Mouse (Mus musculus) kidney, embryonic 16.5 days (tissue): Measurements from ENCODE around the gene Adgrg5. TPM values are rescaled to one million over a fixed set of nuclear protein-coding genes. Genes with fewer than 3 reads are reported as not detected.
A peak's percentile ranks its signal among the peaks of the same experiment; 100 is the strongest.

Source experiments
- ATAC-seq: fragments of 200-750 bp; cut with Nextera tagmentation; 2 replicates; pipeline ENCODE4 v1.8.0; 2017; ENCODE audit warnings: moderate TSS enrichment; ENCODE audit not compliant: low FRiP score, low TSS enrichment
- H3K27ac ChIP-seq: fragments of 300-500 bp; sonication (generic); 2 replicates; pipeline ENCODE4 v1.5.1; 2014; ENCODE audit warnings: low read length
- H3K27me3 ChIP-seq: fragments of 300-500 bp; sonication (generic); 2 replicates; pipeline ENCODE4 v1.6.1; 2014; ENCODE audit warnings: low read length, control low read depth, mixed read lengths; ENCODE audit not compliant: insufficient read depth
- H3K36me3 ChIP-seq: fragments of 300-500 bp; sonication (generic); 2 replicates; pipeline ENCODE4 v1.6.1; 2014; ENCODE audit warnings: low read length, control low read depth, mixed read lengths; ENCODE audit not compliant: insufficient read depth
- H3K4me1 ChIP-seq: fragments of 300-500 bp; sonication (generic); 2 replicates; pipeline ENCODE4 v1.6.1; 2014; ENCODE audit warnings: low read length, control low read depth, mixed read lengths; ENCODE audit not compliant: insufficient read depth
- H3K4me2 ChIP-seq: fragments of 300-500 bp; sonication (generic); replicated peaks from 2 replicates; pipeline ENCODE4 v1.6.1; 2014; ENCODE audit warnings: low read depth, low read length
- H3K4me3 ChIP-seq: fragments of 300-500 bp; sonication (generic); 2 replicates; pipeline ENCODE4 v1.5.1; 2014; ENCODE audit warnings: mild to moderate bottlenecking, low read length
- H3K9ac ChIP-seq: fragments of 300-500 bp; sonication (generic); replicated peaks from 2 replicates; pipeline ENCODE4 v1.6.1; 2014; ENCODE audit warnings: low read length
- H3K9me3 ChIP-seq: fragments of 300-500 bp; sonication (generic); 2 replicates; pipeline ENCODE4 v1.6.1; 2016; ENCODE audit warnings: low read length, control low read depth
- WGBS: fragments of 180-500 bp; shearing (Covaris S2); extraction: QIAGEN DNeasy Blood & Tissue Kit; methylation state at CpG from one replicate; pipeline ENCODE4 v1.1.7; 2014; 5-methylcytosine and 5-hydroxymethylcytosine counted together
- polyA plus RNA-seq: library from polyadenylated mRNA; unstranded; fragments of >200 nt; fragmentation: Nextera tagmentation; extraction: Ambion mirVana; gene quantifications from 2 replicates; pipeline ENCODE4 v1.2.1, GENCODE M21; 2015

Gene Adgrg5
- polyA plus RNA-seq, 1 experiment from 2014 or later, result 0.05 TPM

- Histone ChIP-seq H3K36me3 (no peaks in the 10 kb centered on the region), H3K27me3 (no peaks in the 10 kb centered on the region), H3K4me2 (no peak overlapping the region), H3K4me1 (no peaks in the 10 kb centered on the region), H3K4me3 (no peak overlapping the region), H3K9ac (no peak overlapping the region), H3K27ac (no peak overlapping the region), H3K9me3 (no peaks in the 10 kb centered on the region)
- ATAC-seq, result no peak
- WGBS, result 82% methylated on average over 3 of the region's 3 CpGs
Measured at GRCm38 (mm10) chr8:94935172-94935571, 11.7 kb downstream of the Adgrg5 start.

DNA sequence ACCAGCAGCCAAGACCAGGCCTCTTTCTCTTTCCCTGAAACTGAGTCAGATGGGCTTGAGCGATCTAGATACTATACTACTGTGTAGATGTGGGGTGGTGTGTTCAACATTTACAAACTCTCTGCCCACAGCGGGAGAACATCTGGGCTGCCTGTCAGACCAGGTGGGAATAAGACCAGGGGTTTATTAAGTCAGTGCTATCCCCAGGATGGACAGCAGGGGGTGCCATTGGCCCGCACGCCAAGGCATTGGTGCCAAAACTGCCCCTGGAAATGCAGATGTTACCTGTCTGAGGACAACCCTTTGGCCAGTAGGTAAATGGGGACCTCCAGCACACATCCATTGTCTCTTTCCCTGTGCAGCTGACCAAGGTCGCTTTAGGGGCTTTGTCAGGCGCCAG is 19.1 kb downstream of the Adgrg5 start:
- Histone ChIP-seq H3K4me2 (no peak overlapping the region), H3K36me3 (no peaks in the 10 kb centered on the region), H3K4me3 (no peak overlapping the region), H3K27me3 (no peaks in the 10 kb centered on the region), H3K9ac (no peak overlapping the region), H3K27ac (no peak overlapping the region), H3K4me1 (no peaks in the 10 kb centered on the region), H3K9me3 (no peaks in the 10 kb centered on the region)
- no peak for ATAC-seq
- 19% methylated on average over 6 of the region's 6 CpGs for WGBS

DNA sequence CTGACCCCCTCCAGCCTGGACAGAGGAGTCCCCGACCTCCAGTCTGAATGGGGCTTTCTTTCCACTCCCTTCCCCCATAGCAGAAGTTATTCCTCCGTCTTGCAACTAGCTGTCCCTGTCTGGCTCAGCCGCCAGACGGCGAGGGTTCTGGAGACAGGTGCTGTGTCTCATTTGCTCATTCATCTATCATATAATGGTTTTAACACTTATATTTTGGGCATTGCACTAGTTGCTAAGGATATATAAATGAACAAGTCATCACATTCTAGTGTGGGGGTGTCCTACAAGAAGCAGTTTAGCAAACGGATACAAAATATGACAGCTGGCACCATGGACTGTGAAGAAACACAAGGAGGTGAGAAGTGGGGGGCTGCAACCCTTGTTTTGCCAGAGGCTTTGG is 21.7 kb downstream of the Adgrg5 start:
- Histone ChIP-seq H3K9ac (no peak overlapping the region), H3K36me3 (no peaks in the 10 kb centered on the region), H3K27me3 (no peaks in the 10 kb centered on the region), H3K4me3 (no peak overlapping the region), H3K9me3 (no peaks in the 10 kb centered on the region), H3K27ac (no peak overlapping the region), H3K4me2 (no peak overlapping the region), H3K4me1 (no peaks in the 10 kb centered on the region)
- ATAC-seq, result no peak
- WGBS, result 70% methylated on average over 6 of the region's 6 CpGs

DNA sequence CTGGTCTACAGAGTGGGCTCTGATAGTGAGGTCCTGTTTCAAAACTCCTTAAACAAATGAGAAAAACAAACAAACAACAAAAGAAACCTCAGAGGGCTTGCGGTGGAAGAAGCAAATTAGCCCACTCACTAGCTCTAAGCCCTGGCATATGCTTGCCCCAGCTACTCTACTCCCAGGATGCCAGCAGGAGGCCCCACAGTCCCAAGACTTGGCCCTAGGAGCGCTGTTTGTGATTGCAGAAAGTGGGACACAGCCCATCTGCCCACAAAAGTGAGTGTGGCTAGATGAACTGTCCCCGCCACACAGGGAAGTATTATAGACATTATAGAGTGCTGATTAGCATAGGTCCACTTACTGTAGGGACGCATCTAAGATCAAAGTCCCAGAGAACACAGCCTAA is 24.9 kb downstream of the Adgrg5 start:
- Histone ChIP-seq H3K9me3 (no peaks in the 10 kb centered on the region), H3K27me3 (no peaks in the 10 kb centered on the region), H3K36me3 (no peaks in the 10 kb centered on the region), H3K9ac (no peak overlapping the region), H3K4me2 (no peak overlapping the region), H3K4me1 (no peaks in the 10 kb centered on the region), H3K4me3 (no peak overlapping the region), H3K27ac (no peak overlapping the region)
- WGBS, result 79% methylated on average over 4 of the region's 4 CpGs
- ATAC-seq, result no peak

DNA sequence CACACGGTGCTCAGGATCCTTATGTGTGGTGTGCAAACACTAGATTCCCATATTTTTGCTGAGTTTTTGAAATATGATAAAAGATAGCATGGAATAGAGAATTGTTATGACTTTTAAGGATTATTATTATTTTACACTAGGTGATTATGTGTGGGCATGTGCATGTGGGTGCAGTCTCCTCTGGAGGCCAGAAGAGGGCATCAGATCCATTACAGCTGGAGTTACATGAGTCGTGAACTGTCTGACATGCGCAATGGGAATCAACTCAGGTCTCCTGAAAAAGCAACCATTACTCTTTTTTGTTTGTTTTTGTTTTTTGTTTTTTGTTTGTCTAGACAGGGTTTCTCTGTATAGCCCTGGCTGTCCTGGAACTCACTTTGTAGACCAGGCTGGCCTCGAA is 25.5 kb downstream of the Adgrg5 start:
- Histone ChIP-seq H3K4me3 (no peak overlapping the region), H3K27ac (no peak overlapping the region), H3K4me2 (no peak overlapping the region), H3K9ac (no peak overlapping the region), H3K9me3 (no peaks in the 10 kb centered on the region), H3K27me3 (no peaks in the 10 kb centered on the region), H3K4me1 (peaks cover 4% of the 10 kb centered on the region; the same call in 1 of the 2 replicates), H3K36me3 (no peaks in the 10 kb centered on the region)
- ATAC-seq, result no peak
- WGBS, result 84% methylated on average over 4 of the region's 4 CpGs

- ATAC-seq, result peak; percentile 69
- Histone ChIP-seq H3K9me3 (no peaks in the 10 kb centered on the region), H3K27ac (no peak overlapping the region), H3K4me3 (no peak overlapping the region), H3K4me2 (no peak overlapping the region), H3K9ac (no peak overlapping the region), H3K27me3 (no peaks in the 10 kb centered on the region), H3K36me3 (no peaks in the 10 kb centered on the region), H3K4me1 (peaks cover 12% of the 10 kb centered on the region)
- 17% methylated on average over 4 of the region's 4 CpGs for WGBS
Measured at GRCm38 (mm10) chr8:94950046-94950445, 26.6 kb downstream of the Adgrg5 start.

- Histone ChIP-seq H3K27me3 (no peaks in the 10 kb centered on the region), H3K4me1 (peaks cover 13% of the 10 kb centered on the region), H3K9ac (no peak overlapping the region), H3K36me3 (no peaks in the 10 kb centered on the region), H3K27ac (no peak overlapping the region), H3K4me3 (no peak overlapping the region), H3K9me3 (no peaks in the 10 kb centered on the region), H3K4me2 (no peak overlapping the region)
- ATAC-seq, result no peak
- 76% methylated on average over 5 of the region's 5 CpGs for WGBS
Measured at GRCm38 (mm10) chr8:94950458-94950857, 27.0 kb downstream of the Adgrg5 start.

DNA sequence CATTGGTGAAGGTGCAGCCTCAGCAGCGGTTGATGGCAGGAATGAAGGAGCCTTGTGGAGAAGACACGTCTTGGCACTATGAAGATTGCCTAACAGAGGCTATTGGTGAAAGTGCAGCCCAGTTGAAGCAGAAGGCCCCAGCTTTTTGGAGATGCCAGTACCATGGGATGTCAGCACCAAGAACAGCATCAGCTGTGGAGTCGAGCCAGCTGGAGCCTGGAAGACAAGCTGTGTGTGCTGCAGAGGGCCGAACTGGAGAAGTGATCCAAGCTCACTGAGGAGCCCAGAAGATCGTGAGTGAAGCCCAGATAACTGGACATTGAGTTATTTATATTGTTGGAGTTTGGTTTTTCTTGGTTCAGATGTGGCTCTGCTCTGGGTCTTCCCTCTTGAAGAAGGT is 28.6 kb downstream of the Adgrg5 start:
- H3K4me3 ChIP-seq, result no peak overlapping the region
- no peak overlapping the region for H3K27ac ChIP-seq
- no peaks in the 10 kb centered on the region for H3K9me3 ChIP-seq
- no peak overlapping the region for H3K4me2 ChIP-seq
- H3K9ac ChIP-seq, result no peak overlapping the region
- no peak for ATAC-seq
- H3K36me3 ChIP-seq, result no peaks in the 10 kb centered on the region
- H3K27me3 ChIP-seq, result no peaks in the 10 kb centered on the region
- H3K4me1 ChIP-seq, result peaks cover 13% of the 10 kb centered on the region
- WGBS, result 75% methylated on average over 5 of the region's 5 CpGs

DNA sequence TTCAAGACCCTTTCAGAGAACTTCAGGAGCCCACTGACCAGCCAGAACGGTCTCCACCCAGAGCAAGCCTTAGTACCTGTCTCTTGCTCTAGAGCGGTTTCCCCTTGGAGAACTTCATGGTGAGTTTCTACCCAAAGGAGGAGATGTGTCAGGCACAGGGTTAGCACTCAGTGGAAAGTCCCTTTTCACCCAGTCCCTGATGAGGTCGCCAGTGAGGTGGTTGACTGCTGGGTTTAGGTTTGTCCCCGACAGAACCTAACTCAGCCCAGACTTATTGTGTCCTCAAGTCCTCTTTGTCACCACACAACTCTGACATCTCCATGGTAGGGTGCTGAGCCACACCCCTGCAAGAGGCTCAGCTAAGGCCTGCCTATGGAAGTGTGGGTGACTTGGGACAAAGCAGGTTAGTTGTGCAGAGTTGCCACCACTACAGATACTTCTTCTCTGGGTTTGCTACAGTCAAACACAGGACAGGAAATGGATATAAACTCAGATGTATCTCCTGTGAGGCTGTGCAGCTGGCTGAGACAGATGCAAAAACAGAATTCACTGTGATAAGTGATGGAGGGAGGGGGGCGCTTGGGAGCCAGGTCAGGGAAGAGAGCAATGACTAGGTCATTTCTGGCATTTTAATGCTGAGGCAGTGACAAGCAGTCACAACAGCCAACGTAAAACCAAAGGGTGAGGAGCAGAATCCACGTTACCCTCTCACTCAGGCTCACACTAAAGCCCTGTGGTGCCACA is 30.3 kb downstream of the Adgrg5 start:
- Histone ChIP-seq H3K4me1 (peaks cover 13% of the 10 kb centered on the region), H3K9ac (no peak overlapping the region), H3K27me3 (no peaks in the 10 kb centered on the region), H3K4me2 (no peak overlapping the region), H3K27ac (no peak overlapping the region), H3K36me3 (no peaks in the 10 kb centered on the region), H3K9me3 (no peaks in the 10 kb centered on the region), H3K4me3 (no peak overlapping the region)
- no peak for ATAC-seq
- 61% methylated on average over 7 of the region's 7 CpGs for WGBS

- Histone ChIP-seq H3K4me2 (no peak overlapping the region), H3K9ac (no peak overlapping the region), H3K27me3 (no peaks in the 10 kb centered on the region), H3K27ac (no peak overlapping the region), H3K9me3 (no peaks in the 10 kb centered on the region), H3K4me1 (peaks cover 13% of the 10 kb centered on the region), H3K4me3 (no peak overlapping the region), H3K36me3 (no peaks in the 10 kb centered on the region)
- ATAC-seq, result no peak
- 56% methylated on average over 7 of the region's 7 CpGs for WGBS
Measured at GRCm38 (mm10) chr8:94954368-94954737, 30.9 kb downstream of the Adgrg5 start.
